Mouse (Mus musculus) midbrain, embryonic 13.5 days (tissue): Measurements from ENCODE around the gene Cd24a. TPM values are rescaled to one million over a fixed set of nuclear protein-coding genes. Genes with fewer than 3 reads are reported as not detected.
A peak's percentile ranks its signal among the peaks of the same experiment; 100 is the strongest.

Experiments
- ATAC-seq: fragments of 200-750 bp; cut with Nextera tagmentation; 2 replicates; pipeline ENCODE4 v1.8.0; 2017; ENCODE audit warnings: mild to moderate bottlenecking, moderate TSS enrichment, moderate library complexity
- H3K27ac ChIP-seq: fragments of 300-500 bp; sonication (generic); 2 replicates; pipeline ENCODE4 v1.5.1; 2015; ENCODE audit warnings: inconsistent platforms, mild to moderate bottlenecking, moderate library complexity
- H3K27me3 ChIP-seq: fragments of 300-500 bp; sonication (generic); 2 replicates; pipeline ENCODE4 v1.6.1; 2015; ENCODE audit warnings: mild to moderate bottlenecking, inconsistent platforms
- H3K36me3 ChIP-seq: fragments of 300-500 bp; sonication (generic); 2 replicates; pipeline ENCODE4 v1.6.1; 2015; ENCODE audit warnings: mild to moderate bottlenecking, inconsistent platforms
- H3K4me1 ChIP-seq: fragments of 300-500 bp; sonication (generic); replicated peaks from 2 replicates; pipeline ENCODE4 v1.6.1; 2015; ENCODE audit warnings: inconsistent platforms
- H3K4me2 ChIP-seq: fragments of 300-500 bp; sonication (generic); replicated peaks from 2 replicates; pipeline ENCODE4 v1.6.1; 2015; ENCODE audit warnings: moderate library complexity, mild to moderate bottlenecking, inconsistent platforms
- H3K4me3 ChIP-seq: fragments of 300-500 bp; sonication (generic); replicated peaks from 2 replicates; pipeline ENCODE4 v1.5.1; 2015; ENCODE audit warnings: mild to moderate bottlenecking, inconsistent platforms
- H3K9ac ChIP-seq: fragments of 300-500 bp; sonication (generic); replicated peaks from 2 replicates; pipeline ENCODE4 v1.6.1; 2015; ENCODE audit warnings: mild to moderate bottlenecking, inconsistent platforms
- H3K9me3 ChIP-seq: fragments of 300-500 bp; sonication (generic); 2 replicates; pipeline ENCODE4 v1.6.1; 2016; ENCODE audit warnings: mild to moderate bottlenecking, inconsistent platforms
- WGBS: fragments of 180-500 bp; shearing (Covaris S2); methylation state at CpG from one replicate; pipeline ENCODE4 v1.1.7; 2015; 5-methylcytosine and 5-hydroxymethylcytosine counted together
- polyA plus RNA-seq: library from polyadenylated mRNA; unstranded; fragments of >200 nt; fragmentation: Nextera tagmentation; extraction: Ambion mirVana; gene quantifications from 2 replicates; pipeline ENCODE4 v1.2.1, GENCODE M21; 2015

The Cd24a gene
- polyA plus RNA-seq, 1 experiment from 2014 or later = 921 TPM

GRCm38 (mm10) chr10:43609507-43609906, 31.4 kb downstream of the Cd24a start:
- Histone ChIP-seq H3K36me3 (no peaks in the 10 kb centered on the region), H3K9ac (no peak overlapping the region), H3K4me2 (no peak overlapping the region), H3K27me3 (no peaks in the 10 kb centered on the region), H3K27ac (no peak overlapping the region), H3K4me1 (no peaks in the 10 kb centered on the region), H3K4me3 (no peak overlapping the region), H3K9me3 (no peaks in the 10 kb centered on the region)
- WGBS = 88% methylated on average over 5 of the region's 5 CpGs
- no peak for ATAC-seq

DNA sequence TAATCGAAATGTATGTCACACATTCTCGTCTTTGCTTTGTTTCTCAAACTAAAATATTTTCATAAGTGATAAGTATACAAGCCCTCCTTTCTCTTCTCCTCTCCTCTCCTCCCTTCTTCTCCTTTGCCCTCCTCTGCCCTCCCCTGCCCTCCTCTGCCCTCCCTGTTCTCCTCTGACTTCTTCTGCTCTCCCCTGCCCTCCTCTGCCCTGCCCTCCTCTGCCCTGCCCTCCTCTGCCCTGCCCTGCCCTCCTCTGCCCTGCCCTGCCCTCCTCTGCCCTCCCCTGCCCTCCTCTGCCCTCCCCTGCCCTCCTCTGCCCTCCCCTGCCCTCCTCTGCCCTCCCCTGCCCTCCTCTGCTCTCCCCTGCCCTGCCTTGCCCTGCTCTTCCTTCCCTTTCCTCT, 31.9 kb downstream of the Cd24a start:
- H3K4me3 ChIP-seq = no peak overlapping the region
- H3K27ac ChIP-seq = no peak overlapping the region
- no peaks in the 10 kb centered on the region for H3K9me3 ChIP-seq
- H3K27me3 ChIP-seq = no peaks in the 10 kb centered on the region
- H3K4me1 ChIP-seq = no peaks in the 10 kb centered on the region
- no peak overlapping the region for H3K9ac ChIP-seq
- ATAC-seq = no peak
- no peak overlapping the region for H3K4me2 ChIP-seq
- 92% methylated on average over 2 of the region's 2 CpGs for WGBS
- no peaks in the 10 kb centered on the region for H3K36me3 ChIP-seq

DNA sequence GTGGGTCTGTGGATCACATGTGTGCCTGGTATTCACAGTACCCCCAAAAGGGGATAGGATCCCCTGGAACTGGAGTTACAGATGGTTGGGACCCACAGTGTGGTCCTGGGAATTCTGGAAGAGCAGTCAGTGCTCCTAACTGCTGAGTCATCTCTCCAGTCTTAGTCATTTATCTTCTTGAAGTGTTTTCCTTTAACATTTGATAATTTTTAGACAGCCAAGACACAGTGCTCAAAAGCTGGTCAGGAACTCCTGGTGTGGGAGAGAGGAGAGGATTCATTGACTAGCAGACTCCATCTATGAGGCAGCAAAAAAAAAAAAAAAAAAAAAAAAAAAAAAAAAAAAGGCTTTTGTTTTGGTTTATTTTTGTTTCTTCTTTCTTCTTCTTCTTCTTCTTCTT, 33.0 kb downstream of the Cd24a start:
- Histone ChIP-seq H3K36me3 (no peaks in the 10 kb centered on the region), H3K4me3 (no peak overlapping the region), H3K9me3 (no peaks in the 10 kb centered on the region), H3K27me3 (no peaks in the 10 kb centered on the region), H3K4me1 (no peaks in the 10 kb centered on the region), H3K4me2 (no peak overlapping the region), H3K27ac (no peak overlapping the region), H3K9ac (no peak overlapping the region)
- ATAC-seq = no peak

DNA sequence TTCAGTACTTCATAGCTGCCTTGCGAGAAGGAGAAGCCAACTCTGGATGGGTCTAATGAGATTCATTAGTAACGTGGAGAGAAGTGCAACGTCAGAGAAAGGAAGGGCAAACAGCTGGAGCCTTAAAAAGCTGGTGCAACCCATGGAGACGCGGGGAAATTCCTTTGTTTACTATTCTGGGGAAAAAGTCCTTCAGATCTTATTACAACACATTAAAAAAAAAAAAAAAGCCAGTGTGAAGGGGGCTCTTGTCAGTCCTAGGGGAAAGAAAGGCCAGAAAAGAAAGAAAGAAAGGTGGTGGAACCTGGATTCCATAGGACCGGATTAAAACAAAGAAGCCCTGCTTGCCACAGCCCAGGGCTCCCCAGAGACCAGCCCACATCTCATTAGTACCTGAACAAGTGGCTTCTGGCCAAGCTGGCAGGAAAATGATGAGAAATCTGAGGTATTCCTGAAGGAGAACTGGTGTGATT, 41.0 kb downstream of the Cd24a start:
- peak; percentile 69 for ATAC-seq
- no peaks in the 10 kb centered on the region for H3K36me3 ChIP-seq
- whole genome bisulfite sequencing = 0% methylated on average over 6 of the region's 6 CpGs
- H3K27ac ChIP-seq = peak overlapping the region; percentile 83
- H3K4me2 ChIP-seq = peak overlapping the region; percentile 28
- H3K4me1 ChIP-seq = peaks cover 23% of the 10 kb centered on the region
- H3K27me3 ChIP-seq = no peaks in the 10 kb centered on the region
- 0 out of 2 replicates have a peak overlapping the region, but pooled peaks have one; percentile 24 for H3K9ac ChIP-seq
- no peak overlapping the region for H3K4me3 ChIP-seq
- H3K9me3 ChIP-seq = no peaks in the 10 kb centered on the region

DNA sequence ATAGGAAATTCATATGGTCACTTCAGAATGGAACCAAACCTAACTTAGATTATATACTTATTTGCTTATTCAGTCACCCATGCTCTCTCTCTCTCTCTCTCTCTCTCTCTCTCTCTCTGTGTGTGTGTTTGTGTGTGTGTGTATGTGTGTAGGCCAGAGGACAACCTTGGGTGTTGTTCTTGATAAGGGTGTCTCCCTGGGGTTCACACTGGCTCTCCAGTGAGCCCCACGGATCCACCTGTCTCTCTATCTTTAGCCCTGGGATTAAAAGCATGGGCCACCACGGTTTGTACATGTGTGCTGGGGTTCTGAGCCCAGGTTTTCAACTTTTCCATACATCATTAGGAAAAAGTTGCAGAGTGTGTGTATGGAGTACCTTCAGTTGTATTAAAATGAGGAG, 41.9 kb downstream of the Cd24a start:
- Histone ChIP-seq H3K4me1 (peaks cover 23% of the 10 kb centered on the region), H3K9ac (no peak overlapping the region), H3K4me3 (no peak overlapping the region), H3K36me3 (no peaks in the 10 kb centered on the region), H3K27me3 (no peaks in the 10 kb centered on the region), H3K27ac (peak overlapping the region; percentile 83), H3K4me2 (no peak overlapping the region), H3K9me3 (no peaks in the 10 kb centered on the region)
- 75% methylated on average over 2 of the region's 2 CpGs for WGBS
- no peak for ATAC-seq

- H3K4me3 ChIP-seq = no peak overlapping the region
- H3K36me3 ChIP-seq = no peaks in the 10 kb centered on the region
- 98% methylated on average over 8 of the region's 8 CpGs for WGBS
- peaks cover 23% of the 10 kb centered on the region for H3K4me1 ChIP-seq
- H3K27ac ChIP-seq = no peak overlapping the region
- no peak overlapping the region for H3K9ac ChIP-seq
- no peaks in the 10 kb centered on the region for H3K27me3 ChIP-seq
- no peaks in the 10 kb centered on the region for H3K9me3 ChIP-seq
- no peak for ATAC-seq
- no peak overlapping the region for H3K4me2 ChIP-seq
Measured at GRCm38 (mm10) chr10:43623510-43623909, 45.4 kb downstream of the Cd24a start.

- Histone ChIP-seq H3K4me2 (no peak overlapping the region), H3K4me1 (peaks cover 14% of the 10 kb centered on the region), H3K36me3 (no peaks in the 10 kb centered on the region), H3K9me3 (no peaks in the 10 kb centered on the region), H3K4me3 (no peak overlapping the region), H3K27ac (no peak overlapping the region), H3K27me3 (no peaks in the 10 kb centered on the region), H3K9ac (no peak overlapping the region)
- WGBS = 82% methylated on average over 5 of the region's 5 CpGs
- ATAC-seq = no peak
Measured at GRCm38 (mm10) chr10:43624362-43624761, 46.3 kb downstream of the Cd24a start.

GRCm38 (mm10) chr10:43624791-43625398, 46.8 kb downstream of the Cd24a start:
- no peak overlapping the region for H3K9ac ChIP-seq
- 0 out of 2 replicates have a peak overlapping the region, but pooled peaks have one; percentile 40 for H3K27ac ChIP-seq
- H3K4me2 ChIP-seq = no peak overlapping the region
- 70% methylated on average over 2 of the region's 2 CpGs for WGBS
- H3K4me3 ChIP-seq = no peak overlapping the region
- H3K27me3 ChIP-seq = no peaks in the 10 kb centered on the region
- peaks cover 10% of the 10 kb centered on the region for H3K4me1 ChIP-seq
- no peaks in the 10 kb centered on the region for H3K36me3 ChIP-seq
- no peaks in the 10 kb centered on the region for H3K9me3 ChIP-seq
- ATAC-seq = no peak

DNA sequence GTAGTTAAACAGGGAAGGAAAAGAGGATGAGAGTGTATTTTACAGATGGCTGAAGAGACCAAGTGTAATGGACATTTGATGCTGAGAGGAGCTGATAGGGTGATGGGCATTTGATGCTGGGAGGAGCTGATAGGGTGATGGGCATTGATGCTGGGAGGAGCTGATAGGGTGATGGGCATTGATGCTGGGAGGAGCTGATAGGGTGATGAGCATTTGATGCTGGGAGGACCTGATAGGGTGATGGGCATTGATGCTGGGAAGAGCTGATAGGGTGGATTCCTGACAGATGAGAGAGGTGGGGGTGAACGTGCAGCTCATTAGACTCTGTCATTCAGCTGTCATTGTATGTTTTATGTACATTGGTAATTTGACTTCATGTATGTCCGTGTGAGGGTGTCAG, 47.5 kb downstream of the Cd24a start:
- no peak overlapping the region for H3K27ac ChIP-seq
- ATAC-seq = 0 out of 2 replicates have a peak, but pooled peaks have one; percentile 34

DNA sequence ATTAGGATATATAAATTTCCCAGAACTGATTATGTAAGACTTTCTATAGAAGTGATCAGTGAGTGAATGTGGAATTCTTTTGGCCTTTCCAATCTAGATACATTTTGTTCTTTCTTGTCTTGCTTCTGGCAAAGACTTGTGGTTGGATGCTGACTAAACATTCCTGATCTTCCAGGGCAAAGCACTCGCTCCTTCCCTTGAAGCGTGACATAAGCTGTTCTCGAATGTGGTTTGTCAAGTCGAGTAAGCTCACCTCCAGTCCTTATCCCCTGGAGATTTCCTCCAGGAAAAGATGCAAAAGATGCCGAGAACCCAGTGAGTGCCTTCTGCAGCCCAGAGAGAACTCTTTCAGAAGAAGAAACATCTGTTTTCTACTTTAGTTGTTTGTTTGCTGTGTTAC, 51.1 kb downstream of the Cd24a start:
- H3K4me1 ChIP-seq = no peaks in the 10 kb centered on the region
- 74% methylated on average over 5 of the region's 5 CpGs for WGBS

More for the DNA sequence above, 47.5 kb downstream of the Cd24a start:
- Histone ChIP-seq H3K9ac (no peak overlapping the region), H3K36me3 (no peaks in the 10 kb centered on the region), H3K4me1 (peaks cover 6% of the 10 kb centered on the region; the same call in 1 of the 2 replicates), H3K4me3 (no peak overlapping the region), H3K4me2 (no peak overlapping the region), H3K27me3 (no peaks in the 10 kb centered on the region), H3K9me3 (no peaks in the 10 kb centered on the region)
- WGBS = 66% methylated on average over 2 of the region's 2 CpGs

GRCm38 (mm10) chr10:43629857-43630256, 51.8 kb downstream of the Cd24a start:
- H3K4me1 ChIP-seq = no peaks in the 10 kb centered on the region
- H3K36me3 ChIP-seq = no peaks in the 10 kb centered on the region
- no peak overlapping the region for H3K27ac ChIP-seq
- no peak overlapping the region for H3K9ac ChIP-seq
- no peak overlapping the region for H3K4me3 ChIP-seq
- ATAC-seq = no peak
- H3K4me2 ChIP-seq = no peak overlapping the region
- no peaks in the 10 kb centered on the region for H3K27me3 ChIP-seq
- H3K9me3 ChIP-seq = no peaks in the 10 kb centered on the region

More for the DNA sequence above, 51.1 kb downstream of the Cd24a start:
- Histone ChIP-seq H3K9ac (no peak overlapping the region), H3K27ac (no peak overlapping the region), H3K4me3 (no peak overlapping the region), H3K4me2 (no peak overlapping the region), H3K9me3 (no peaks in the 10 kb centered on the region), H3K27me3 (no peaks in the 10 kb centered on the region), H3K36me3 (no peaks in the 10 kb centered on the region)
- no peak for ATAC-seq

DNA sequence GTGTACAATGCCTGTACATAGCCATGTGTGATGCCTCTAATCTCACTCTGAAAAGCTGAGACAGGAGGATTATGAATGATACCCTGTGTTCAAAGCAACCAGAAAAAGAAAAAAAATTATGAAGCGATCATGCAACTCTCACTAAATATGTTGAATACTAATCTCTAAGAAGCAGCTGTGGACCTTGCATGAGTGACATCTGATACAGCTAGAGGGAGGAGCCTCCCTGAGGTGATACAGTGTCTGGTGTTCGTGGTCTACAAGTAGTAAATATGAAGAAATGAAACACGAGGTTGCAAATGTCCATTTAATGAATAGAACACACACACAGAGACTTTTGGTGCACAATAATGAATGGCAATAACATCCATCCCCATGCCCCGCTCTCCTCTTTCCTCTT, 52.5 kb downstream of the Cd24a start:
- Histone ChIP-seq H3K27ac (no peak overlapping the region), H3K9ac (no peak overlapping the region), H3K27me3 (no peaks in the 10 kb centered on the region), H3K4me2 (no peak overlapping the region), H3K4me1 (no peaks in the 10 kb centered on the region), H3K9me3 (no peaks in the 10 kb centered on the region), H3K36me3 (no peaks in the 10 kb centered on the region), H3K4me3 (no peak overlapping the region)
- no peak for ATAC-seq
- WGBS = 84% methylated on average over 4 of the region's 4 CpGs

DNA sequence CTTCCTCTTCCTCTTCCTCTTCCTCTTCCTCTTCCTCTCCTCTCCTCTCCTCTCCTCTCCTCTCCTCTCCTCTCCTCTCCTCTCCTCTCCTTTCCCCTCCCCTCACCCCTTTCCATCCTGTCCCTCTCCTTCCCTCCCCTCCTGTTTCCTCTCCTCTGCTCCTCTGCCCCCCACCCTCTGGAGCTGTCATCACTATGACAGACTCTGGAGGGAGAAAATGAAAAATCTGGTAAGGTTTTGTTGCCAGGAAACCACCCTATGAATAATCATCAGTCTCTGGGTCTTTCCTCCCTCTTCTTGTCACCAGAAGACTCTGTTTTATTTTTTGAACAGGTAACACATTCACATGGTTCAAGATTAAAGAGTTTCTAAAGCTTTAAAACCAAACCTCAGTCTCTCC, 53.0 kb downstream of the Cd24a start:
- Histone ChIP-seq H3K9ac (no peak overlapping the region), H3K36me3 (no peaks in the 10 kb centered on the region), H3K4me2 (no peak overlapping the region), H3K27me3 (no peaks in the 10 kb centered on the region), H3K9me3 (no peaks in the 10 kb centered on the region), H3K27ac (no peak overlapping the region), H3K4me1 (no peaks in the 10 kb centered on the region), H3K4me3 (no peak overlapping the region)
- no peak for ATAC-seq
